Mouse (Mus musculus): Measurements from ENCODE around the gene Elovl1. TPM values are rescaled to one million over a fixed set of nuclear protein-coding genes. Genes with fewer than 3 reads are reported as not detected.

Elovl1 gene
- polyA plus RNA-seq (2015; fragmentation: Nextera tagmentation; extraction: Ambion mirVana): 366 and 374 TPM in 2 replicates

DNA sequence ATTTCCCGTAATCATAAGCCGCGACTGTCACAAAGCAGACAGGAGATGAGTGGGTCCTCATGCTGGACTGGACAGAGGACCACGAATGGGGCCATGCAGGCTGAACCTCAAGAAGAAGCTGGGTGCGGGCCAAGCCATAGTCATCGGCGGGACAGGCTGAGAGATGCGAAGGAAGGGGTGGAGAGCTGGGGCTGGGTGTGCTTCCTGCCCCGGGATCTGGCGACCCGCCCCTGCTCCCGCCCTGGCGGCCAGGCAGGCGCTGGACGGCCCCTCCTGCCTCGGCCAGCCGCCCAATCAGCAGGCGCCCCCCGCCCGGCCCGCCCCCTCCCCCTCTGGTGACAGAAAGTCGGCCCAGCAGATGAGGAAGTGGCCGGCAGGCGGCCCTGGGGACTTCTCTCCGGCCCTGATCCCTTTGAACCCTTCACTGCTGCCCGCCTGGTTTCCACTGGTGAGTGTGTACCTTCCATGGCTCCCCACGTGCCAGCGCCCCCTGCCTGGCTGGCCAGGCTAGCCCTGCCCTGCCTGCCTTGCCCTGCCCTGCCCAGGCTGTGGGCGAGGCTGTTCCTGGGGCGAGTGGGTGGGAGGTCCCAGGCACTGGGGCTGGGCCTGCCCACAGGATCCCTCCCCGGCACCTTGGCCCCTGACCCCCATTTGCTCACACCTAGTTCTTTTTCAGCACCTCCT lies at the start of gene Elovl1:
Elovl1 (plus strand) TSS at position 326 of the 684 bp plus-strand sequence.
- Histone ChIP-seq H3K4me1 (replicated peaks; ENCODE audit: control insufficient read depth, insufficient read depth) (peaks cover 4% of the 10 kb centered on the region), H3K27me3 (ENCODE audit: control insufficient read depth, insufficient read depth, low read length) (no peaks in the 10 kb centered on the region), H3K9me3 (ENCODE audit: control insufficient read depth, low read length) (no peaks in the 10 kb centered on the region), H3K36me3 (ENCODE audit: control insufficient read depth, insufficient read depth, low read length) (peaks cover 15% of the 10 kb centered on the region), H3K27ac (replicated peaks) (peak within 1 kb of the TSS; percentile 94), H3K4me3 (ENCODE audit: low read depth, low read length) (peak within 1 kb of the TSS; percentile 77), H3K4me2 (replicated peaks; ENCODE audit: low read depth) (peak within 1 kb of the TSS; percentile 91), H3K9ac (ENCODE audit: low read length) (peak within 1 kb of the TSS; percentile 84)
- WGBS: 0% methylated on average over 17 of the region's 31 CpGs
- TF ChIP-seq EP300 (optimal IDR thresholded peaks at IDR 0.05) (no peak), CTCF (IDR thresholded peaks at IDR 0.05; ENCODE audit: low read depth) (peak; percentile 69)
- peak; percentile 96 for ATAC-seq (ENCODE audit: low FRiP score, low TSS enrichment)
- peak; percentile 96 for DNase-seq (ENCODE audit: low spot score)

DNA sequence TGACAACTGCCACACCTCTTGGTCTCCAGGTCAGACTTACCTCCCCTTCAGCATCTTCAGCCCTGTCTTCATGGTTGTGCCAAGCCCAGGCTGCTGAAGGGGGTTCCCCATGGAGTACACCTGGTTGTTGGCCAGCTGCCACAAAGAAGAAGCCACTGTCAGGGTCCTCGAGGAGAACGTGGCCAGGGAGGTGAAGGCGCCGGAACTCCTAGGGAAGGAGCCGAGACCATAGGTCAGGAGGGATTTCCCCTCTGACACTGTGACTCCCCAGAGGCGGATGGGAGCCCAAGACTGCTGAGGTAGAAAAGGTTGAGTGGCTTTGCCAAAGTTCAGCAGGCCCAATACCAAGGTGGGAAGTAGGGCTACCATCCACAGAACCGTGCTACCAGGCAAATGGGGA lies 44.6 kb upstream of the Elovl1 start:
- Histone ChIP-seq H3K9me3 (ENCODE audit: control insufficient read depth, low read length) (no peaks in the 10 kb centered on the region), H3K27me3 (ENCODE audit: control insufficient read depth, insufficient read depth, low read length) (no peaks in the 10 kb centered on the region), H3K4me3 (ENCODE audit: low read depth, low read length) (no peak overlapping the region), H3K27ac (replicated peaks) (no peak overlapping the region), H3K36me3 (ENCODE audit: control insufficient read depth, insufficient read depth, low read length) (peaks cover 41% of the 10 kb centered on the region), H3K9ac (ENCODE audit: low read length) (no peak overlapping the region), H3K4me1 (replicated peaks; ENCODE audit: control insufficient read depth, insufficient read depth) (no peaks in the 10 kb centered on the region), H3K4me2 (replicated peaks; ENCODE audit: low read depth) (no peak overlapping the region)
- TF ChIP-seq EP300 (optimal IDR thresholded peaks at IDR 0.05) (no peak), CTCF (IDR thresholded peaks at IDR 0.05; ENCODE audit: low read depth) (no peak)
- DNase-seq (ENCODE audit: low spot score) (no peak), ATAC-seq (ENCODE audit: low FRiP score, low TSS enrichment) (no peak)
- 95% methylated on average over 7 of the region's 7 CpGs for WGBS

GRCm38 (mm10) chr4:118387316-118387715 lies 40.6 kb upstream of the Elovl1 start:
- H3K4me1 ChIP-seq (replicated peaks; ENCODE audit: control insufficient read depth, insufficient read depth): no peaks in the 10 kb centered on the region
- no peak overlapping the region for H3K27ac ChIP-seq (replicated peaks)
- H3K27me3 ChIP-seq (ENCODE audit: control insufficient read depth, insufficient read depth, low read length): no peaks in the 10 kb centered on the region
- peaks cover 46% of the 10 kb centered on the region for H3K36me3 ChIP-seq (ENCODE audit: control insufficient read depth, insufficient read depth, low read length)
- no peak for DNase-seq (ENCODE audit: low spot score)
- no peak for ATAC-seq (ENCODE audit: low FRiP score, low TSS enrichment)
- no peaks in the 10 kb centered on the region for H3K9me3 ChIP-seq (ENCODE audit: control insufficient read depth, low read length)
- H3K4me3 ChIP-seq (ENCODE audit: low read depth, low read length): no peak overlapping the region
- H3K9ac ChIP-seq (ENCODE audit: low read length): no peak overlapping the region
- TF ChIP-seq CTCF (IDR thresholded peaks at IDR 0.05; ENCODE audit: low read depth) (no peak), EP300 (optimal IDR thresholded peaks at IDR 0.05) (no peak)
- no peak overlapping the region for H3K4me2 ChIP-seq (replicated peaks; ENCODE audit: low read depth)
- 90% methylated on average over 8 of the region's 8 CpGs for whole genome bisulfite sequencing

GRCm38 (mm10) chr4:118390146-118390545 lies 37.7 kb upstream of the Elovl1 start:
- no peaks in the 10 kb centered on the region for H3K9me3 ChIP-seq (ENCODE audit: control insufficient read depth, low read length)
- H3K9ac ChIP-seq (ENCODE audit: low read length): no peak overlapping the region
- H3K27me3 ChIP-seq (ENCODE audit: control insufficient read depth, insufficient read depth, low read length): no peaks in the 10 kb centered on the region
- peaks cover 47% of the 10 kb centered on the region for H3K36me3 ChIP-seq (ENCODE audit: control insufficient read depth, insufficient read depth, low read length)
- WGBS: 93% methylated on average over 11 of the region's 11 CpGs
- H3K4me3 ChIP-seq (ENCODE audit: low read depth, low read length): no peak overlapping the region
- no peak overlapping the region for H3K4me2 ChIP-seq (replicated peaks; ENCODE audit: low read depth)
- TF ChIP-seq EP300 (optimal IDR thresholded peaks at IDR 0.05) (no peak), CTCF (IDR thresholded peaks at IDR 0.05; ENCODE audit: low read depth) (no peak)
- no peak for ATAC-seq (ENCODE audit: low FRiP score, low TSS enrichment)
- DNase-seq (ENCODE audit: low spot score): no peak
- no peaks in the 10 kb centered on the region for H3K4me1 ChIP-seq (replicated peaks; ENCODE audit: control insufficient read depth, insufficient read depth)
- no peak overlapping the region for H3K27ac ChIP-seq (replicated peaks)

- DNase-seq (ENCODE audit: low spot score): no peak
- no peak overlapping the region for H3K9ac ChIP-seq (ENCODE audit: low read length)
- no peak overlapping the region for H3K27ac ChIP-seq (replicated peaks)
- no peaks in the 10 kb centered on the region for H3K4me1 ChIP-seq (replicated peaks; ENCODE audit: control insufficient read depth, insufficient read depth)
- H3K27me3 ChIP-seq (ENCODE audit: control insufficient read depth, insufficient read depth, low read length): no peaks in the 10 kb centered on the region
- WGBS: 88% methylated on average over 6 of the region's 6 CpGs
- TF ChIP-seq CTCF (IDR thresholded peaks at IDR 0.05; ENCODE audit: low read depth) (no peak), EP300 (optimal IDR thresholded peaks at IDR 0.05) (no peak)
- peaks cover 32% of the 10 kb centered on the region for H3K36me3 ChIP-seq (ENCODE audit: control insufficient read depth, insufficient read depth, low read length)
- no peaks in the 10 kb centered on the region for H3K9me3 ChIP-seq (ENCODE audit: control insufficient read depth, low read length)
- no peak overlapping the region for H3K4me3 ChIP-seq (ENCODE audit: low read depth, low read length)
- H3K4me2 ChIP-seq (replicated peaks; ENCODE audit: low read depth): no peak overlapping the region
- no peak for ATAC-seq (ENCODE audit: low FRiP score, low TSS enrichment)
Observed at GRCm38 (mm10) chr4:118394505-118394904, 33.4 kb upstream of the Elovl1 start.

GRCm38 (mm10) chr4:118395289-118395688 lies 32.6 kb upstream of the Elovl1 start:
- Histone ChIP-seq H3K4me3 (ENCODE audit: low read depth, low read length) (no peak overlapping the region), H3K4me1 (replicated peaks; ENCODE audit: control insufficient read depth, insufficient read depth) (no peaks in the 10 kb centered on the region), H3K36me3 (ENCODE audit: control insufficient read depth, insufficient read depth, low read length) (peaks cover 29% of the 10 kb centered on the region), H3K4me2 (replicated peaks; ENCODE audit: low read depth) (no peak overlapping the region), H3K27me3 (ENCODE audit: control insufficient read depth, insufficient read depth, low read length) (no peaks in the 10 kb centered on the region), H3K9me3 (ENCODE audit: control insufficient read depth, low read length) (no peaks in the 10 kb centered on the region), H3K27ac (replicated peaks) (no peak overlapping the region), H3K9ac (ENCODE audit: low read length) (no peak overlapping the region)
- 82% methylated on average over 4 of the region's 4 CpGs for WGBS
- no peak for TF ChIP-seq EP300 (optimal IDR thresholded peaks at IDR 0.05)
- no peak for ATAC-seq (ENCODE audit: low FRiP score, low TSS enrichment)
- no peak for DNase-seq (ENCODE audit: low spot score)
